25 mouse cellular contexts compared by ENCODE assay signal in the genomic region with DNA sequence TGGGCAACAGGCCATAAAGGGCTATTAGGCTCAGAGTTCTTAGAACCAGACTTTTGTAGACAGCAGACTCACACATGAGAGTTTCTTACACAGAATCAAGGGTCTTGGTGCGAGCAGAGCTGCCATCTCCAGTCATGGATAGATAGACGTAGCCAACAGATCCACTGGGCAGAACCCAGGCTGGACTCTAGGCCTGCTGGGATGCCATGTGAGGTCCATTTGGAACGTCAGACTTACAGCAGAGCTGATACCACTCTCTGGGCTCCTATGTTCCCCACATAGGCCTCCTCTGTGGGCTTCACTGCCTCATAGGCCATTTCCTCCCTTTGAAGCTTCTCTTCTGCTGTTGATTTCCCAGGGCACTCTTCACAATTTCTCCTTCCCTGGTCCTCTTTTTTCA. TPM values are rescaled to one million over a fixed set of nuclear protein-coding genes. Genes with fewer than 3 reads are reported as not detected.
"Had no signal": no experiment of that assay in that cellular context is flagged by ENCODE, and none has a peak within 500 bp of the region (broad histone marks: within the 10 kb centered on the region; RNA-seq: fewer than 3 reads in every experiment).

No protein-coding gene starts in this region.

- H3K4me1 ChIP-seq: heart, embryonic 12.5 days; hindbrain, embryonic 13.5 days; hindbrain, embryonic 15.5 days; kidney, embryonic 15.5 days; limb, embryonic 12.5 days; liver, embryonic 13.5 days had no signal

- H3K27me3 ChIP-seq: heart, embryonic 12.5 days; hindbrain, embryonic 13.5 days; hindbrain, embryonic 15.5 days; kidney, embryonic 15.5 days; limb, embryonic 12.5 days; liver, embryonic 13.5 days had no signal

- H3K27ac ChIP-seq: heart, adult 2 months; hindbrain, embryonic 13.5 days; hindbrain, embryonic 15.5 days; hindbrain, postnatal 0 days; kidney, embryonic 15.5 days; kidney, postnatal 0 days; left cerebral cortex, adult 2 months; limb, embryonic 12.5 days; liver, embryonic 13.5 days had no signal

- H3K36me3 ChIP-seq: heart, embryonic 12.5 days; hindbrain, embryonic 13.5 days; hindbrain, embryonic 15.5 days; kidney, embryonic 15.5 days; limb, embryonic 12.5 days; liver, embryonic 13.5 days had no signal

- DNase-seq: forebrain, postnatal 0 days; gastrocnemius, postnatal 14 days; gastrocnemius, postnatal 36 days; heart, adult 2 months; heart, postnatal 14 days; heart, postnatal 36 days; kidney, adult 11 months; kidney, adult 2 months; kidney, adult 9 months; kidney, postnatal 14 days; kidney, postnatal 36 days; layer of hippocampus, adult 9-11 months; liver; liver, embryonic 13.5 days had no signal

- H3K4me3 ChIP-seq: heart, adult 2 months; heart, embryonic 12.5 days; hindbrain, embryonic 13.5 days; hindbrain, embryonic 15.5 days; kidney, embryonic 15.5 days; left cerebral cortex, adult 2 months; limb, embryonic 12.5 days; liver, embryonic 13.5 days had no signal

- ATAC-seq: forebrain, postnatal 0 days; hindbrain, postnatal 0 days; intestine, embryonic 16.5 days had no signal

- H3K9me3 ChIP-seq: heart, embryonic 12.5 days; liver, embryonic 13.5 days had no signal

- H3K9ac ChIP-seq: forebrain, postnatal 0 days; heart, embryonic 12.5 days; hindbrain, embryonic 13.5 days; hindbrain, embryonic 15.5 days; kidney, embryonic 15.5 days; limb, embryonic 12.5 days; liver, embryonic 13.5 days had no signal

- H3K4me2 ChIP-seq: heart, embryonic 12.5 days; hindbrain, embryonic 13.5 days; hindbrain, embryonic 15.5 days; kidney, embryonic 15.5 days; limb, embryonic 12.5 days; liver, embryonic 11.5 days; liver, embryonic 13.5 days had no signal

RNA-seq across cellular contexts. Expression of a gene that starts 27.7 kb away (rescaled TPM):
- total RNA-seq: hematopoietic stem cell, adult 5-6 weeks had no signal
